Mouse (Mus musculus) lung, postnatal 0 days (tissue): ENCODE data around the gene Ankrd16.

Experiments used
- CTCF ChIP-seq: IDR thresholded peaks from 2 replicates; pipeline ENCODE4 v1.5.1; 2016; ENCODE audit warnings: antibody characterized with exemption, mild to moderate bottlenecking
- EP300 ChIP-seq: IDR thresholded peaks from 2 replicates; pipeline ENCODE4 v1.6.1; 2016; ENCODE audit warnings: antibody characterized with exemption, mild to moderate bottlenecking, control low read depth

- TF ChIP-seq CTCF, result no peak
- TF ChIP-seq EP300, result no peak
Measured at GRCm38 (mm10) chr2:11774426-11774825, 3.2 kb upstream of the Ankrd16 start.
